Mouse (Mus musculus) cerebellum, adult 2 months (tissue): Measurements from ENCODE around the gene D3Ertd751e.

ENCODE experiments used
- CTCF ChIP-seq: fragments of 200-500 bp; IDR thresholded peaks from 2 replicates; pipeline ENCODE4 v1.5.1; 2011; ENCODE audit warnings: low read depth, mild to moderate bottlenecking, control low read depth, low read length, moderate library complexity, borderline replicate concordance; ENCODE audit not compliant: insufficient read depth
- POLR2A ChIP-seq: fragments of 200-500 bp; IDR thresholded peaks from 2 replicates; pipeline ENCODE4 v1.6.1; 2011; ENCODE audit warnings: low read length, control low read depth, borderline replicate concordance; ENCODE audit not compliant: insufficient read depth

- TF ChIP-seq CTCF (no peak), POLR2A (no peak)
These were observed 19.7 kb downstream of the D3Ertd751e start for GRCm38 (mm10) chr3:41762091-41762490.
